Mouse (Mus musculus) kidney, embryonic 16.5 days (tissue): ENCODE data around the gene Vhl. TPM values are rescaled to one million over a fixed set of nuclear protein-coding genes. Genes with fewer than 3 reads are reported as not detected.

Experiments used
- ATAC-seq: fragments of 200-750 bp; cut with Nextera tagmentation; 2 replicates; pipeline ENCODE4 v1.8.0; 2017; ENCODE audit warnings: moderate TSS enrichment; ENCODE audit not compliant: low FRiP score, low TSS enrichment
- H3K27ac ChIP-seq: fragments of 300-500 bp; sonication (generic); 2 replicates; pipeline ENCODE4 v1.5.1; 2014; ENCODE audit warnings: low read length
- H3K27me3 ChIP-seq: fragments of 300-500 bp; sonication (generic); 2 replicates; pipeline ENCODE4 v1.6.1; 2014; ENCODE audit warnings: low read length, control low read depth, mixed read lengths; ENCODE audit not compliant: insufficient read depth
- H3K36me3 ChIP-seq: fragments of 300-500 bp; sonication (generic); 2 replicates; pipeline ENCODE4 v1.6.1; 2014; ENCODE audit warnings: low read length, control low read depth, mixed read lengths; ENCODE audit not compliant: insufficient read depth
- H3K4me1 ChIP-seq: fragments of 300-500 bp; sonication (generic); 2 replicates; pipeline ENCODE4 v1.6.1; 2014; ENCODE audit warnings: low read length, control low read depth, mixed read lengths; ENCODE audit not compliant: insufficient read depth
- H3K4me2 ChIP-seq: fragments of 300-500 bp; sonication (generic); replicated peaks from 2 replicates; pipeline ENCODE4 v1.6.1; 2014; ENCODE audit warnings: low read depth, low read length
- H3K4me3 ChIP-seq: fragments of 300-500 bp; sonication (generic); 2 replicates; pipeline ENCODE4 v1.5.1; 2014; ENCODE audit warnings: mild to moderate bottlenecking, low read length
- H3K9ac ChIP-seq: fragments of 300-500 bp; sonication (generic); replicated peaks from 2 replicates; pipeline ENCODE4 v1.6.1; 2014; ENCODE audit warnings: low read length
- H3K9me3 ChIP-seq: fragments of 300-500 bp; sonication (generic); 2 replicates; pipeline ENCODE4 v1.6.1; 2016; ENCODE audit warnings: low read length, control low read depth
- WGBS: fragments of 180-500 bp; shearing (Covaris S2); extraction: QIAGEN DNeasy Blood & Tissue Kit; methylation state at CpG from one replicate; pipeline ENCODE4 v1.1.7; 2014; 5-methylcytosine and 5-hydroxymethylcytosine counted together
- polyA plus RNA-seq: library from polyadenylated mRNA; unstranded; fragments of >200 nt; fragmentation: Nextera tagmentation; extraction: Ambion mirVana; gene quantifications from 2 replicates; pipeline ENCODE4 v1.2.1, GENCODE M21; 2015

Gene Vhl
- polyA plus RNA-seq, 1 experiment from 2014 or later: 40.7 TPM

- Histone ChIP-seq H3K36me3 (peaks cover 58% of the 10 kb centered on the region), H3K27ac (no peak overlapping the region), H3K9ac (no peak overlapping the region), H3K4me3 (no peak overlapping the region), H3K27me3 (no peaks in the 10 kb centered on the region), H3K4me2 (no peak overlapping the region), H3K4me1 (no peaks in the 10 kb centered on the region), H3K9me3 (no peaks in the 10 kb centered on the region)
- 97% methylated on average over 8 of the region's 8 CpGs for WGBS
- no peak for ATAC-seq
These were observed 8.8 kb upstream of the Vhl start for GRCm38 (mm10) chr6:113614997-113615396.

GRCm38 (mm10) chr6:113615489-113615888 is 8.3 kb upstream of the Vhl start:
- Histone ChIP-seq H3K27ac (no peak overlapping the region), H3K4me3 (no peak overlapping the region), H3K4me1 (no peaks in the 10 kb centered on the region), H3K9ac (no peak overlapping the region), H3K36me3 (peaks cover 55% of the 10 kb centered on the region), H3K27me3 (no peaks in the 10 kb centered on the region), H3K9me3 (no peaks in the 10 kb centered on the region), H3K4me2 (no peak overlapping the region)
- no peak for ATAC-seq
- WGBS: 91% methylated on average over 4 of the region's 4 CpGs

GRCm38 (mm10) chr6:113623386-113623785 is 373 bp upstream of the Vhl start:
- peak overlapping the region; percentile 59; the same call in 1 of the 2 replicates for H3K27ac ChIP-seq
- peak; percentile 10; the same call in 1 of the 2 replicates for ATAC-seq
- H3K4me2 ChIP-seq: peak overlapping the region; percentile 82
- peaks cover 12% of the 10 kb centered on the region for H3K4me1 ChIP-seq
- peak overlapping the region; percentile 85 for H3K4me3 ChIP-seq
- peaks cover 12% of the 10 kb centered on the region for H3K36me3 ChIP-seq
- peak overlapping the region; percentile 89 for H3K9ac ChIP-seq
- H3K27me3 ChIP-seq: no peaks in the 10 kb centered on the region
- WGBS: 68% methylated on average over 5 of the region's 5 CpGs
- no peaks in the 10 kb centered on the region for H3K9me3 ChIP-seq

- no peaks in the 10 kb centered on the region for H3K27me3 ChIP-seq
- peaks cover 18% of the 10 kb centered on the region for H3K36me3 ChIP-seq
- no peaks in the 10 kb centered on the region for H3K9me3 ChIP-seq
- peak overlapping the region; percentile 82 for H3K4me2 ChIP-seq
- peak overlapping the region; percentile 85 for H3K4me3 ChIP-seq
- no peak for ATAC-seq
- H3K4me1 ChIP-seq: peaks cover 12% of the 10 kb centered on the region
- peak overlapping the region; percentile 89 for H3K9ac ChIP-seq
- no peak overlapping the region for H3K27ac ChIP-seq
- 32% methylated on average over 5 of the region's 5 CpGs for WGBS
These were observed 1.4 kb downstream of the Vhl start for GRCm38 (mm10) chr6:113624989-113625770.

GRCm38 (mm10) chr6:113630322-113630721 is 6.6 kb downstream of the Vhl start:
- Histone ChIP-seq H3K27me3 (no peaks in the 10 kb centered on the region), H3K4me3 (no peak overlapping the region), H3K36me3 (peaks cover 25% of the 10 kb centered on the region), H3K4me1 (peaks cover 2% of the 10 kb centered on the region), H3K27ac (no peak overlapping the region), H3K4me2 (no peak overlapping the region), H3K9ac (no peak overlapping the region), H3K9me3 (no peaks in the 10 kb centered on the region)
- no peak for ATAC-seq
- WGBS: 88% methylated on average over 5 of the region's 5 CpGs

- Histone ChIP-seq H3K9me3 (no peaks in the 10 kb centered on the region), H3K36me3 (peaks cover 19% of the 10 kb centered on the region), H3K27me3 (no peaks in the 10 kb centered on the region), H3K4me3 (no peak overlapping the region), H3K27ac (no peak overlapping the region), H3K9ac (no peak overlapping the region), H3K4me1 (no peaks in the 10 kb centered on the region), H3K4me2 (no peak overlapping the region)
- ATAC-seq: 0 out of 2 replicates have a peak, but pooled peaks have one; percentile 32
- WGBS: 88% methylated on average over 4 of the region's 4 CpGs
These were observed 9.1 kb downstream of the Vhl start for GRCm38 (mm10) chr6:113632863-113633262.

- ATAC-seq: peak; percentile 95
- no peaks in the 10 kb centered on the region for H3K36me3 ChIP-seq
- H3K27ac ChIP-seq: 0 out of 2 replicates have a peak within 1 kb of the TSS, but pooled peaks have one; percentile 38
These were observed 14.7 kb downstream of the Vhl start, which contains the start of gene Irak2 for GRCm38 (mm10) chr6:113638302-113639040. Irak2 (plus strand) TSS chr6:113638467.

GRCm38 (mm10) chr6:113639201-113639600 is 15.4 kb downstream of the Vhl start:
- H3K4me2 ChIP-seq: 0 out of 2 replicates have a peak overlapping the region, but pooled peaks have one; percentile 8
- WGBS: 80% methylated on average over 4 of the region's 4 CpGs
- no peak for ATAC-seq

More at GRCm38 (mm10) chr6:113638302-113639040, 14.7 kb downstream of the Vhl start, which contains the start of gene Irak2:
- peak within 1 kb of the TSS; percentile 56 for H3K4me3 ChIP-seq
- H3K9ac ChIP-seq: peak within 1 kb of the TSS; percentile 73
- no peaks in the 10 kb centered on the region for H3K9me3 ChIP-seq
- H3K4me2 ChIP-seq: peak within 1 kb of the TSS; percentile 75
- 7% methylated on average over 37 of the region's 37 CpGs for WGBS
- no peaks in the 10 kb centered on the region for H3K4me1 ChIP-seq
- H3K27me3 ChIP-seq: no peaks in the 10 kb centered on the region

GRCm38 (mm10) chr6:113642605-113643004 is 18.8 kb downstream of the Vhl start:
- H3K4me1 ChIP-seq: no peaks in the 10 kb centered on the region; the same call in 1 of the 2 replicates
- H3K36me3 ChIP-seq: no peaks in the 10 kb centered on the region
- H3K4me2 ChIP-seq: no peak overlapping the region
- no peak for ATAC-seq
- no peaks in the 10 kb centered on the region for H3K9me3 ChIP-seq
- H3K27ac ChIP-seq: no peak overlapping the region
- WGBS: 81% methylated on average over 8 of the region's 8 CpGs
- H3K27me3 ChIP-seq: no peaks in the 10 kb centered on the region
- no peak overlapping the region for H3K9ac ChIP-seq
- H3K4me3 ChIP-seq: no peak overlapping the region

More at GRCm38 (mm10) chr6:113639201-113639600, 15.4 kb downstream of the Vhl start:
- H3K9ac ChIP-seq: no peak overlapping the region
- H3K4me1 ChIP-seq: no peaks in the 10 kb centered on the region; the same call in 1 of the 2 replicates
- no peaks in the 10 kb centered on the region for H3K36me3 ChIP-seq
- no peaks in the 10 kb centered on the region for H3K9me3 ChIP-seq
- H3K27ac ChIP-seq: no peak overlapping the region
- no peak overlapping the region for H3K4me3 ChIP-seq
- no peaks in the 10 kb centered on the region for H3K27me3 ChIP-seq
